Mouse (Mus musculus): Measurements from ENCODE around the gene Upb1.

DNA sequence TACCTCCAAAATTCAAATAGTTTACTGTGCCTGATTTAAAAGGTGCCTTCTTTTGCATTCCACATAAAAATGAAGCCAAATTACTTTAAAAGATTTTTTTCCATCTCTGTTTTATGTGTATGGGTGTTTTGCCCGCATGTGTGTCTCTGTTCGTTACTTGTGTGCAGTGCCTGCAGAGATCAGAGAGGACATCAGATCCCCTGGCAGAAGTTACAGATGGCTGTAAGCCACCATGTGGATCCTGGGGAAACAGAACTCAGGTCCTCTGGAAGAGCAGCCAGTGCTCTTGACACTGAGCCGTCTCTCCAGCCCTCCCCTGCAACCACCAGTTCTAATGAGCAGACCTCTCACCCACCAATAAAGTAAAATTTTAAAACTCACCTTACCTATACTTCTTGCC, 61.8 kb downstream of the Upb1 start:
- TF ChIP-seq CTCF (IDR thresholded peaks at IDR 0.05; ENCODE audit: low read depth) (no peak), EP300 (IDR thresholded peaks at IDR 0.05; ENCODE audit: low read depth) (no peak)

Measured in liver, postnatal 0 days (tissue).